Mouse (Mus musculus) v-Abl transformed pro-B cells (cell line): ENCODE data around the gene Irf7.

Experiments
- in situ Hi-C, 2 experiments: fragments of 400-800 bp; cut with MboI; formaldehyde crosslinking; loops; one replicate each; pipeline ENCODE4 v1.15.1; 2025; ENCODE audit not compliant: unreplicated experiment in 2 of 2

The Irf7 gene

GRCm38 (mm10) chr7:141226535-141226934, 39.7 kb downstream of the Irf7 start:
- in situ Hi-C loops = no loop called here

GRCm38 (mm10) chr7:141222696-141223215, 43.5 kb downstream of the Irf7 start:
- in situ Hi-C loops = no loop called here

GRCm38 (mm10) chr7:141222126-141222467, 44.2 kb downstream of the Irf7 start:
- in situ Hi-C loops = no loop called here

GRCm38 (mm10) chr7:141221249-141222125, 44.8 kb downstream of the Irf7 start:
- in situ Hi-C loops = no loop called here

- in situ Hi-C loops = no loop called here
Measured at GRCm38 (mm10) chr7:141220377-141220776, 45.9 kb downstream of the Irf7 start.

- in situ Hi-C loops = no loop called here
Measured at GRCm38 (mm10) chr7:141219558-141220099, 46.7 kb downstream of the Irf7 start.

GRCm38 (mm10) chr7:141218557-141219133, 47.6 kb downstream of the Irf7 start:
- in situ Hi-C loops = no loop called here

GRCm38 (mm10) chr7:141218141-141218540, 48.1 kb downstream of the Irf7 start:
- in situ Hi-C loops = no loop called here

- in situ Hi-C loops = no loop called here
Measured at GRCm38 (mm10) chr7:141217343-141218013, 48.8 kb downstream of the Irf7 start.

- in situ Hi-C loops = no loop called here
Measured at GRCm38 (mm10) chr7:141216894-141217293, 49.4 kb downstream of the Irf7 start.

GRCm38 (mm10) chr7:141215880-141216733, 50.2 kb downstream of the Irf7 start:
- in situ Hi-C loops = no loop called here

- in situ Hi-C loops = no loop called here
Measured at GRCm38 (mm10) chr7:141215101-141215879, 51.0 kb downstream of the Irf7 start, which contains the start of gene Rassf7. Gene Rassf7 (plus strand): TSS chr7:141215860.

- in situ Hi-C loops = no loop called here
Measured at GRCm38 (mm10) chr7:141214310-141214709, 52.0 kb downstream of the Irf7 start.

GRCm38 (mm10) chr7:141213605-141214235, 52.6 kb downstream of the Irf7 start, which contains the start of gene Lmntd2:
Gene Lmntd2 (minus strand): TSS chr7:141214080.
- in situ Hi-C loops = no loop called here

- in situ Hi-C loops = no loop called here
Measured at GRCm38 (mm10) chr7:141213133-141213532, 53.1 kb downstream of the Irf7 start.
